Mouse (Mus musculus) liver, adult 2 months (tissue): ENCODE data around the gene Ubqln4.

Source experiments
- CTCF ChIP-seq: fragments of 200-500 bp; IDR thresholded peaks from 2 replicates; pipeline ENCODE4 v1.5.1; 2011; ENCODE audit warnings: low read depth, low read length, control low read depth
- POLR2A ChIP-seq: fragments of 200-500 bp; IDR thresholded peaks from 2 replicates; pipeline ENCODE4 v1.6.1; 2011; ENCODE audit warnings: low read length, control low read depth; ENCODE audit not compliant: insufficient read depth; ENCODE audit errors: extremely low read depth

- no peak for TF ChIP-seq CTCF
- no peak for TF ChIP-seq POLR2A
These were observed 9.9 kb downstream of the Ubqln4 start for GRCm38 (mm10) chr3:88563442-88563841.
